Mouse (Mus musculus): ENCODE measurements at regions not wholly inside any gene's neighbourhood (a gene's known extent, or its start where the extent isn't known, plus 50 kb on each side); places are given as distances from the start of the nearest gene placed in this dataset.

DNA sequence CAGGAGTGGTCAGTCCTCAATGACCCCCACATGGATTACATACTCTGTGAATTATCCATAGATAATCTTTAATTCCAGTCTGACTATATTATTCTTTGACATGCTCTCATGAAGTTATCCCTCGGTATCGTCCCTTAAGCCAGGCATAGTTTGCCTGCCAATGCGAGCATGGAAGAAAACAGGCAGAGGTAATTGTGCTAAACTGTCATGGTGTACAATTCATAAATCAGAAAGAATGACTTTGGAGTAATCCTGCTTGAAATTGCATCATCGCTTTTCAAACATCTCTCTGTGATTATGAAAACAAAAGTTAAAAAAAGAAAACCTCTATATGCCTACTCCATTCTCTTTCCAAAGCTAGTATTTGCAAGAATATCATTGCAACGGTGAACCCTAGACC is 307.9 kb upstream of the Ubash3b start:
- DNase-seq (ENCODE audit: low read depth in 3 of 3, low spot score in 3 of 3) (no peak), ATAC-seq (ENCODE audit: insufficient read depth) (no peak)
- H3K4me2 ChIP-seq (ENCODE audit: low read depth), result no peak overlapping the region
- H3K9me3 ChIP-seq (ENCODE audit: control insufficient read depth, low read length), result no peaks in the 10 kb centered on the region
- H3K4me1 ChIP-seq (replicated peaks; ENCODE audit: control insufficient read depth in 2 of 2, insufficient read depth in 2 of 2, low read length in 1 of 2), result no peaks in the 10 kb centered on the region
- no peak overlapping the region for H3K4me3 ChIP-seq (ENCODE audit: insufficient read depth in 1 of 2, low read depth in 2 of 2, low read length in 2 of 2)
- WGBS (ENCODE audit: insufficient replicate concordance), result 66% methylated on average over 5 of the region's 5 CpGs
- H3K27ac ChIP-seq, result no peak overlapping the region
- TF ChIP-seq EP300 (IDR thresholded peaks at IDR 0.05; ENCODE audit: low read depth) (no peak), CTCF (IDR thresholded peaks at IDR 0.05; ENCODE audit: low read depth) (no peak)
- no peak overlapping the region for H3K9ac ChIP-seq (replicated peaks)
- no peaks in the 10 kb centered on the region for H3K27me3 ChIP-seq (ENCODE audit: control insufficient read depth, insufficient read depth, low read length)
- H3K36me3 ChIP-seq (replicated peaks; ENCODE audit: control insufficient read depth, insufficient read depth, low read depth), result no peaks in the 10 kb centered on the region

DNA sequence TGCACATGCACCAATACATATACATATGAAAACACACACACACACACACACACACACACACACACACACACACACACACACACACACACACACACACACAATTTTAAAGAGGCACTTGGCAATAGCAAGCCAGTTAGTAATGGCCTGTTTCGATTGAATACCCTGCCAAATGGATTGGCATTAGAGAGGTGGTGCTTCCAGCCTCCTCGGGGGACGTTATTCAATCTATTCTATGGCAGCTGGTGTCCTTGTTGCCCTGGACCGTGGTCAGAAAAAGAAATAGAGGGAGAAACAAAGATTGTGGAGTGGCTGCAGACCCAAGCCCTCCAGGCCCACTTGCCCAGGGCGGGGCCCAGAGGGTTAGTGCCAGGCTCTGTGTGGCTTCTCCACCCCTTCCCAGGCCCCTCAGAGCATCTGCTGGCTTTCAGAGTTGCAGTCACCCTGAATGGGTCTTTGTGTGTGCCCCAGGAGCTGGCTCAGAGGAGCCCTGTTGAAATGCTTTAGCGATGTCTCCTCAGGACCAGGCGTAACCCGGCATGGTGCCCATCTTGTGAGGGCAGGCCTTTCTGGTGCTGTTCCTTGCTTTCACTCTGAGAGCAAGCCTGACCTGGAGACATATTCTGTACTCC is 302.7 kb upstream of the Ubash3b start:
- Histone ChIP-seq H3K4me3 (ENCODE audit: insufficient read depth in 1 of 2, low read depth in 2 of 2, low read length in 2 of 2) (no peak overlapping the region), H3K27ac (no peak overlapping the region), H3K9me3 (ENCODE audit: control insufficient read depth, low read length) (no peaks in the 10 kb centered on the region), H3K4me2 (ENCODE audit: low read depth) (no peak overlapping the region), H3K36me3 (replicated peaks; ENCODE audit: control insufficient read depth, insufficient read depth, low read depth) (no peaks in the 10 kb centered on the region), H3K9ac (replicated peaks) (no peak overlapping the region), H3K4me1 (replicated peaks; ENCODE audit: control insufficient read depth in 2 of 2, insufficient read depth in 2 of 2, low read length in 1 of 2) (0 out of 4 replicates have a peak, but pooled peaks cover 0 to 3% of the 10 kb centered on the region in 2 experiments), H3K27me3 (ENCODE audit: control insufficient read depth, insufficient read depth, low read length) (no peaks in the 10 kb centered on the region)
- TF ChIP-seq CTCF (IDR thresholded peaks at IDR 0.05; ENCODE audit: low read depth) (no peak), EP300 (IDR thresholded peaks at IDR 0.05; ENCODE audit: low read depth) (no peak)
- ATAC-seq (ENCODE audit: insufficient read depth), result no peak
- WGBS (ENCODE audit: insufficient replicate concordance), result 50% methylated on average over 8 of the region's 8 CpGs
- DNase-seq (ENCODE audit: low read depth in 3 of 3, low spot score in 3 of 3), result no peak

GRCm38 (mm10) chr9:41461742-41462141 is 300.2 kb upstream of the Ubash3b start:
- Histone ChIP-seq H3K9me3 (ENCODE audit: control insufficient read depth, low read length) (no peaks in the 10 kb centered on the region), H3K27ac (no peak overlapping the region), H3K4me1 (replicated peaks; ENCODE audit: control insufficient read depth in 2 of 2, insufficient read depth in 2 of 2, low read length in 1 of 2) (0 out of 4 replicates have a peak, but pooled peaks cover 0 to 3% of the 10 kb centered on the region in 2 experiments), H3K27me3 (ENCODE audit: control insufficient read depth, insufficient read depth, low read length) (no peaks in the 10 kb centered on the region), H3K4me2 (ENCODE audit: low read depth) (no peak overlapping the region), H3K9ac (replicated peaks) (no peak overlapping the region), H3K36me3 (replicated peaks; ENCODE audit: control insufficient read depth, insufficient read depth, low read depth) (no peaks in the 10 kb centered on the region), H3K4me3 (ENCODE audit: insufficient read depth in 1 of 2, low read depth in 2 of 2, low read length in 2 of 2) (no peak overlapping the region)
- TF ChIP-seq EP300 (IDR thresholded peaks at IDR 0.05; ENCODE audit: low read depth) (no peak), CTCF (IDR thresholded peaks at IDR 0.05; ENCODE audit: low read depth) (peak; percentile 87)
- ATAC-seq (ENCODE audit: insufficient read depth) (no peak), DNase-seq (ENCODE audit: low read depth in 3 of 3, low spot score in 3 of 3) (peak in 2 of 3 experiments; percentile 22)
- 6% methylated on average over 11 of the region's 11 CpGs for WGBS (ENCODE audit: insufficient replicate concordance)

- ATAC-seq (ENCODE audit: insufficient read depth) (no peak), DNase-seq (ENCODE audit: low read depth in 3 of 3, low spot score in 3 of 3) (no peak)
- Histone ChIP-seq H3K36me3 (replicated peaks; ENCODE audit: control insufficient read depth, insufficient read depth, low read depth) (no peaks in the 10 kb centered on the region), H3K4me2 (ENCODE audit: low read depth) (no peak overlapping the region), H3K4me3 (ENCODE audit: insufficient read depth in 1 of 2, low read depth in 2 of 2, low read length in 2 of 2) (no peak overlapping the region), H3K9ac (replicated peaks) (no peak overlapping the region), H3K27me3 (ENCODE audit: control insufficient read depth, insufficient read depth, low read length) (no peaks in the 10 kb centered on the region), H3K27ac (no peak overlapping the region), H3K9me3 (ENCODE audit: control insufficient read depth, low read length) (no peaks in the 10 kb centered on the region), H3K4me1 (replicated peaks; ENCODE audit: control insufficient read depth in 2 of 2, insufficient read depth in 2 of 2, low read length in 1 of 2) (0 out of 4 replicates have a peak, but pooled peaks cover 0 to 3% of the 10 kb centered on the region in 2 experiments)
- WGBS (ENCODE audit: insufficient replicate concordance), result 58% methylated on average over 6 of the region's 6 CpGs
- TF ChIP-seq CTCF (IDR thresholded peaks at IDR 0.05; ENCODE audit: low read depth) (no peak), EP300 (IDR thresholded peaks at IDR 0.05; ENCODE audit: low read depth) (no peak)
Observed at GRCm38 (mm10) chr9:41460709-41461108, 299.2 kb upstream of the Ubash3b start.

DNA sequence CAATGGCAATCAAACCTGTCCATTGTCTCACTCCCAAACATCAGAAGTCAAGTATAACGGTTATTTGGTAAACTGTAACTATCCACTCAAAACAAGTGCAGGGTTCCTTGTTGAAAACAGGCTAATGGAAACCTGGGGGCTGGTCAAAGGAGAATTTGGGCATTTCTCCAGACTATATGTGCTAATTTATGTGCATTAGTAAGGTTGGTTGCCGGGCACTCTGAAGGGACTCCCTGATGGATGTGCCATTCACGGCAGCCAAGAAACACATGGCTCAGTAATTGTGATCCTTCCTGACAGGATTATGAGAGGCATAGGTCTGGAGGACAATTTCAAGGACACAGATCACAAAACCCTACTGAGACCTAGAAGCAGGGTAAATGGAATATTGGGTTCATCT is 295.5 kb upstream of the Ubash3b start:
- no peak overlapping the region for H3K4me2 ChIP-seq (ENCODE audit: low read depth)
- no peak overlapping the region for H3K9ac ChIP-seq (replicated peaks)
- DNase-seq (ENCODE audit: low read depth in 3 of 3, low spot score in 3 of 3) (no peak), ATAC-seq (ENCODE audit: insufficient read depth) (no peak)
- no peaks in the 10 kb centered on the region for H3K36me3 ChIP-seq (replicated peaks; ENCODE audit: control insufficient read depth, insufficient read depth, low read depth)
- no peak overlapping the region for H3K4me3 ChIP-seq (ENCODE audit: insufficient read depth in 1 of 2, low read depth in 2 of 2, low read length in 2 of 2)
- TF ChIP-seq EP300 (IDR thresholded peaks at IDR 0.05; ENCODE audit: low read depth) (no peak), CTCF (IDR thresholded peaks at IDR 0.05; ENCODE audit: low read depth) (no peak)
- 0 out of 4 replicates have a peak, but pooled peaks cover 0 to 3% of the 10 kb centered on the region in 2 experiments for H3K4me1 ChIP-seq (replicated peaks; ENCODE audit: control insufficient read depth in 2 of 2, insufficient read depth in 2 of 2, low read length in 1 of 2)
- no peaks in the 10 kb centered on the region for H3K9me3 ChIP-seq (ENCODE audit: control insufficient read depth, low read length)
- WGBS (ENCODE audit: insufficient replicate concordance), result 69% methylated on average over 3 of the region's 3 CpGs
- H3K27ac ChIP-seq, result no peak overlapping the region
- H3K27me3 ChIP-seq (ENCODE audit: control insufficient read depth, insufficient read depth, low read length), result no peaks in the 10 kb centered on the region

Data from liver, embryonic 14.5 days (tissue).